Mouse (Mus musculus): ENCODE data around the gene Dab1.

The Dab1 gene

GRCm38 (mm10) chr4:104779460-104779859, 1160.3 kb downstream of the Dab1 start:
- no peak for DNase-seq

GRCm38 (mm10) chr4:104781441-104781840, 1162.3 kb downstream of the Dab1 start:
- DNase-seq: no peak

GRCm38 (mm10) chr4:104782346-104782745, 1163.2 kb downstream of the Dab1 start:
- DNase-seq: no peak

GRCm38 (mm10) chr4:104792111-104792510, 1173.0 kb downstream of the Dab1 start:
- DNase-seq: no peak
